Mouse (Mus musculus) embryonic fibroblast, embryonic 13.5 days (primary cell): ENCODE data around the gene Rexo5.

Source experiments
- CTCF ChIP-seq: IDR thresholded peaks from 2 replicates; pipeline ENCODE4 v1.5.1; 2011; ENCODE audit warnings: mild to moderate bottlenecking, control low read depth, low read length, moderate library complexity, borderline replicate concordance; ENCODE audit not compliant: insufficient read depth
- POLR2A ChIP-seq: IDR thresholded peaks from 2 replicates; pipeline ENCODE4 v1.6.1; 2011; ENCODE audit warnings: low read depth, mild to moderate bottlenecking, control low read depth, low read length, moderate library complexity

GRCm38 (mm10) chr7:119762166-119762697 is 31.6 kb upstream of the Rexo5 start:
- TF ChIP-seq POLR2A: no peak
- TF ChIP-seq CTCF: no peak
